Mouse (Mus musculus): ENCODE measurements at regions not wholly inside any gene's neighbourhood (a gene's known extent, or its start where the extent isn't known, plus 50 kb on each side); places are given as distances from the start of the nearest gene placed in this dataset.

- no peak for DNase-seq
Measured at GRCm38 (mm10) chr2:57772315-57772714, 225.4 kb upstream of the Galnt5 start.

GRCm38 (mm10) chr2:57776154-57776553 lies 221.5 kb upstream of the Galnt5 start:
- DNase-seq = no peak

GRCm38 (mm10) chr2:57780836-57781235 lies 216.8 kb upstream of the Galnt5 start:
- DNase-seq = no peak

DNA sequence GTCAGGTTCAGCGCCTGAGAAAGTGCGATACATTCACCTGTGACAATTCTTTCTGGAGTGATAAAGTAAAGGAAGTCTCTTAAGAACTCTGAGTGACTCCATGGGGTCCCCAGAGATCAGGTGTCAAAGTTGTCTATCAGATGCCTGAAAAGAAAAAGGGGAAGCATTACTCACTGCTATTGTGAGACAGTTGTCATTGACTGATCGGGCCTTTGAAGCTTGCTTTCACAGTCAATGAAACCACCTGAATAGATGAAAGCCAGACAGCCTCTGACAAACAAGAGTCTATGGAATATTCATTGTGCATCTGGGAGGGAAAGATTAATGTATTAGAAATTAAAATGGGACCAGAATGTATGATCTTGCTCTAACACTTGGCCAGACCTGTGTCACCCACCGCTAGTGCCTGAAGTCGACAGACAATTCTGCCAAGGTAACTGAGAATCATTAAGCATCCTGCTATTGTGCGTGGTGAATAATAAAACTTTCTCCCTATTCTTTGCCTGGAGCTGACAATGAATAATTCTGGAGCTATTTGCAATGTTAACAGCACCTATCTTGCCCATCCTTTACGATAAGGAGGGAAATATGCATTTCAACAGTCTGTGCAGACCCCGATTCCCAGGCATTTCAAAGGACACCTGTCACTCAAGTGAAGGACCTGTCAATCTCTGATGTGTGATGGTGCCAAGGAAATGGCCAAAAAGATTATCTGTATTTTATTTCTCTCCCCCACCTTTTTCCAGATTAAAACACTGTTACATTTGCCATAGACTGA lies 204.0 kb upstream of the Galnt5 start:
- no peak for DNase-seq

GRCm38 (mm10) chr2:57799279-57799678 lies 198.4 kb upstream of the Galnt5 start:
- no peak for DNase-seq

DNA sequence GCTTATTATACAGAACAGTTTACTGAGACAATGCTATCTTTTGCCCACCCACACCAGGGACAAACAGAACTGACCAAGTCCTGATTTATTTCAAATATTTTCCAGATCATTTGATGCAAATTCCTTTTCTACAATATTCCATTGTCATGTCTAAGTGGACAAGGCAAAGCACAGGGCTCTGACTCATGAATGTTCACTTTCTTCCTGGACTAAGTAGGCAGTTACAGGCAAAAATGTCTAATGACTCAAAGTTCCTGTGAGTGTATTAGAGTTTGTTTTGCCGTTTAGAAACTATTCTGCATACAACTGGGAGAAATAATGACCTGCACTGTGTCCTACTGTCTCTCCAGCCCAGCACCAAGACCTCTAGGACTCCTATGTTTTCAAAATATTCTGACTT lies 189.8 kb upstream of the Galnt5 start:
- no peak for DNase-seq

DNA sequence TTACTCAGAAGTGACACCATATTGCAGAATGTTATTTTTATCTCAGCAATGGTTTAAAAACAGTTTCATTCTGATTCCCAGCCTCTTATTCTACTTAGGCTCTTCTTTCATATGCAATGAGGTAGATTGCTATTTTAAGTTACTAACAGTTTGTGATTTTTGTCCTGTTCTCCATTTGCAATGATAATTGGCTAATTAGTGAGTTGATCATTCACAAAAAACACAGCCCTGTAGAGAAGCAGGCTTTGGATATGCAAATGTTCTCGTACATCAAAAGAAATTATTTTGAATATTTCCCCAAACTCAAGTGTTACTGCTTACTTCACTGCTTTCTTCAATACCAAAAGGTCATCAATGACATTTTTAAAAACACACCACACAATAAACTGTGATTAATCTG lies 184.7 kb upstream of the Galnt5 start:
- DNase-seq = no peak

DNA sequence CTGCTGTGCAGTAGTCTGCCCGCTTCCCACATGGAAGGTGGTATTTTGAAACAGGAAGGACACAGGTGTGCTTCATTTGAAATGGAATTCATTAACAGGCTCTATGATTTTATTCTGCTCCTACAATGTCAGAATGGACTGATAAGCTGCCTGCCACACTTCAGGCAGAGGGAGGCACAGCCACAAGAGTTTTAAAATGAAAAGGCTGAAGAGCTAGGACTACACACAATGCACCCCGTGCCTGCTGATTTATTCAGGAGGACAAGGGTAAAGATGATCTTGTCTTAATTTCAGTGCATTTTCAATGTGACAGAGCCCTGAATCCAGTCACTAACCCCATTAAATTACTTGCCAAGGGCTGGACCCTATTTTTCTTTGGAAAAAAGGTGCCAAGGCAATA lies 177.3 kb upstream of the Galnt5 start:
- DNase-seq = no peak

DNA sequence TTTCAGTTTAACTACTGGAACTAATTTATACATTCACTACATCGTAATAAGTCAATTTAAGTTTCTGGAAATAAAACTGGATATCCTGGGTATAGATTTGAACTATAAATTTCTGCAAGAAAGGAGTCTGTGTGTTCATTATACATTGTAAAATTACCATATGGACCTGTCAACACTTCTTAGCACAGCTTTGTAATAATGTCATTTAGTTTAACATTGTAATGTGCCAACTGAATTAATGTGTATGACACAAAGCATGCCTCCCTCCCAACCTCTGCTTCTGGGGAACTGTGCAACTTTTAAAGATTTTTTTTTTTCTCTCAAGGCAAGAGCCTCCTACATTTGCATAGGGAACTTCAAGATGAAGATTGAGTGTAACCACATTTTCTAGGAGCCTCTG lies 176.8 kb upstream of the Galnt5 start:
- DNase-seq = no peak

- no peak for DNase-seq
Measured at GRCm38 (mm10) chr2:57828284-57828683, 169.4 kb upstream of the Galnt5 start.

DNA sequence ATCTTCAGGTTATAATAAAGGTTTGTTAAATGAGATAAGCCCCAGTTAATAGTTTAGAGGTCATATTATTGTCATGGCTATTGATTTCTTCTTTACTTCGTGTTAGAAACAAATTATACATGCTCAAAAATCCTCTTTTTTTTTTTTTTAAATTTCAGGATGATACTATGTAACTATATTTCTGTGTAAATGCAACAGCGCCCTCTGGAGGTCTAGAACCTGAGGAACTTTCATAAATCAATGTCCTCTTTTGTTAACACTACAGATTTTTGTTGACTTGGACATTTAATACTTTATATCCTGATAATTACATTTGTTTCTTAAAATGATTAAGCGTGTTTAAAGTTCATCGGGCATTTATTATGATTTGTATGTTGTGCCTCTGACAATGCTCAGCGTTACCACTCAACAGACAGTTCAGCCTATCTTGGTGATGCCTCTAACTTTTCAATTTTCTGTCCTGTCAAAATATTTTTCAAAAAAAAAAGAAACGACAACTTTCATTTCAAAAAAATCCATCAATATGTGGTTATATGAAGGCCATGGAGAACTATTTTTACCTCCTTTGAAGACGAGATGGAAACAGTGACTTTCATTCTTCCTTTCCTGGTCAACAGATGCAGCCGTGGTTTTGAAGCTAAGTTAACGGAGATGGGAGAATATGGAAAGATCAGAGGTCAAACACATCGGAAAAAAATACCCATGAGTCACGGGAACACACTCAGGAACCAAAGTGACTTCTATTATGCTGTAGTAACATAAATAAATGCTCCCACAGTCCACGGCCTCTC lies 164.9 kb upstream of the Galnt5 start:
- DNase-seq = peak in 1 of 2 experiments; percentile 16

GRCm38 (mm10) chr2:57845135-57845534 lies 152.5 kb upstream of the Galnt5 start:
- DNase-seq = no peak

DNA sequence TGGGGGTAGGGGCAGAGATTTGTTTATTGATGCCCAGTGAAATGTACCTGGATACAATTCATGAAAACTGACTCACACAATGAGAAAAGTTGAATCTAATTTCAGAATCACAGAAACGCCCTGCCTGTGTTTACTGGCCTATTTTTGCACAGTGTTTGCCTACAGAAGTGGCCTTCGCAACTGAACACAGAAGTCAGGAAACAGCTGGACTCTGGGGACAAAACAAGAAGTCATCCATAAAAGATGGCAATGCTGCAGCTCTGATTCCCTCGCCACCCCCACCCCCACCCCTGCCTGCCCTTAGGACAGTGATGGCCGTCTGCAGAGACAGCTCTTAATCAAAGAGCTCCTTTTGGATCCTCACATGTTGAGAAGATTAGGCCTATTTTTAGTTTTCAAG lies 150.0 kb upstream of the Galnt5 start:
- no peak for DNase-seq

GRCm38 (mm10) chr2:57849338-57850057 lies 148.2 kb upstream of the Galnt5 start:
- DNase-seq = no peak

DNA sequence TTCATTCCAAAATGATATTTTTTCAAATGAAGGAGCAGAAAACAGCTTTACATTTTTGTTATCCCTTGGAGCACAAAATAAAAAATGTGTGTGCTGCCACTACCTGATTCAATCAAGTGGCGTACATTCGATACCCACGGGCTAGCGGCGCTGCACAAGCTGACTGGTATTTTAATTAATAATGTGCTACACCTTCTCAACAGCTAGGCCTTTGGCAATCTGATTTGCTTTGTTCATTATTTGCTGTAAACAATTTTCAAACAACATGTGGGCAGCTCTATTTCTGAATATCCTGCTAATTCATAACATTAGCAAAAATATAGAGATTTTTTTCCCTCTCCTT lies 147.7 kb upstream of the Galnt5 start:
- no peak for DNase-seq

- DNase-seq = no peak
Measured at GRCm38 (mm10) chr2:57856524-57857107, 141.1 kb upstream of the Galnt5 start.

- no peak for DNase-seq
Measured at GRCm38 (mm10) chr2:57865289-57865688, 132.4 kb upstream of the Galnt5 start.

- no peak for DNase-seq
Measured at GRCm38 (mm10) chr2:57868046-57868445, 129.6 kb upstream of the Galnt5 start.

DNA sequence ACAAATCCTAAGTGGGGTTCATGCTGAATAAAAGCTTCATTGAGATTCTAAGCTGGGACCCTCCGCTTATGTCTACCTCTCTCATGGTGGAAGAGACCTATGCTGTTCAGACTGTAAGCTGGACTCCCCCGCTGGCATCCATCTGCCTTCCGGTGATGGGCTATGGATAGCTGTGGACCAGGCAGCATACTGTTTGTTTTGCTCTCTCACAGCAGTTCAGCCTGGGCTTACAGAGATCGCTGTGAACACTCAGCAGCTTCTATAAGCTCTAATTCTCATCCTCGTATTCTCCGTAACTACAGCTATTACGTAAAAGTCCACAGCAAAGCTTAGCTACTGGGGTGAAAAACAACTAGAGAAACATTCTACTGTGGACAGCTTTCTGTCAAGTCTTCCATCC lies 97.5 kb upstream of the Galnt5 start:
- no peak for DNase-seq

GRCm38 (mm10) chr2:57900580-57901247 lies 97.0 kb upstream of the Galnt5 start:
- no peak for DNase-seq

DNA sequence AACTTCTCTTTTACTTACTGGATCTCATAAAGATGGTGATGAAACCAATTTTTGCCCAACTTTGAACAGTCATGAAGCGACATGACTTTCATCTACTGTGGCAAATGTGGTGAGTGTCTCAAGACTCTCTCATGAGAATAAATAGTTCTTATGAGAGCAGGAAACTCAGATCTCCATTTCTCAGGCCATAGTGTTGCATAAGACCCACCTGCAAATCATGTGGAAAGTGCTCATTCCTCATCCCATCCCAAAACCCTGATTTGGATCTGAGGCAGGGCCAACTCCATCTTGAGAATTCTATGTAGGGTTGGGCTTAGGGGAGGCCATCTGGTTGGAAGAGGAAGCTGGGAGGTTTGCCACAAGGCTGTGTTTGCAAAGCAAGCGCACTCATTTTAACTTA lies 92.5 kb upstream of the Galnt5 start:
- DNase-seq = no peak

- no peak for DNase-seq
Measured at GRCm38 (mm10) chr2:57906939-57907338, 90.7 kb upstream of the Galnt5 start.

DNA sequence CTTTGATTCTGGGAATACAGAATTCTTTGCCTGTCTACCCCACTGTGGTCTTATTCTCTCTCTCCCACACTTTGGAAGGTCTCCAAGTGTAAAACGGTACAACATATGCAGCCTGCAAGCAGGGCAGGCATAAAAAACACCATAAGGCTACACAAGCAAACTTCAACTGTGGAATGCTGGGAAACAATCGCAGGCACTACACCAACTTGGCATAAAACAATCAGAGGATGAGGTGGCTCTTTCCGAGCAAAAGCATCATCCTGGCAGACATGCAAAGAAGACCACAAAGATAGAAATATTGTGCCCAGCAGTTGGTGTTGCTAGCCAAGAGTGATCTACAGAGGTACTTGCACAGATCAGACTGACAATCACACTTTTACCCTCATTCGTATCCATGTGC lies 88.0 kb upstream of the Galnt5 start:
- no peak for DNase-seq
